Mouse (Mus musculus) heart, postnatal 0 days (tissue): ENCODE measurements around the gene Slc25a1. TPM values are rescaled to one million over a fixed set of nuclear protein-coding genes. Genes with fewer than 3 reads are reported as not detected.

Source experiments
- ATAC-seq: fragments of 200-750 bp; cut with Nextera tagmentation; 2 replicates; pipeline ENCODE4 v1.8.0; 2017; ENCODE audit warnings: low read depth, moderate number of reproducible peaks, moderate library complexity; ENCODE audit not compliant: insufficient read depth
- DNase-seq: peaks from one replicate; pipeline ENCODE4 v3.0.0-alpha.2; 2016; ENCODE audit warnings: low spot score
- H3K27ac ChIP-seq: fragments of 300-500 bp; sonication (generic); 2 replicates; pipeline ENCODE4 v1.5.1; 2014; ENCODE audit warnings: low read depth, mild to moderate bottlenecking
- H3K27me3 ChIP-seq: fragments of 300-500 bp; sonication (generic); 2 replicates; pipeline ENCODE4 v1.6.1; 2014; ENCODE audit warnings: low read length, mixed read lengths; ENCODE audit not compliant: control insufficient read depth, insufficient read depth
- H3K36me3 ChIP-seq: fragments of 300-500 bp; sonication (generic); replicated peaks from 2 replicates; pipeline ENCODE4 v1.6.1; 2014; ENCODE audit warnings: low read length, mixed read lengths; ENCODE audit not compliant: control insufficient read depth, insufficient read depth
- H3K4me1 ChIP-seq: fragments of 300-500 bp; sonication (generic); 2 replicates; pipeline ENCODE4 v1.6.1; 2014; ENCODE audit warnings: antibody characterized with exemption; ENCODE audit not compliant: control insufficient read depth, insufficient read depth
- H3K4me2 ChIP-seq: fragments of 300-500 bp; sonication (generic); 2 replicates; pipeline ENCODE4 v1.6.1; 2014; ENCODE audit warnings: low read depth, mild to moderate bottlenecking, low read length, moderate library complexity
- H3K4me3 ChIP-seq: fragments of 300-500 bp; sonication (generic); 2 replicates; pipeline ENCODE4 v1.5.1; 2014; ENCODE audit warnings: low read depth, low read length
- H3K9ac ChIP-seq: fragments of 300-500 bp; sonication (generic); replicated peaks from 2 replicates; pipeline ENCODE4 v1.6.1; 2014; ENCODE audit warnings: low read depth, low read length, mixed read lengths
- H3K9me3 ChIP-seq: fragments of 300-500 bp; sonication (generic); replicated peaks from 2 replicates; pipeline ENCODE4 v1.6.1; 2016; ENCODE audit warnings: low read length; ENCODE audit not compliant: control insufficient read depth
- CTCF ChIP-seq: IDR thresholded peaks from 2 replicates; pipeline ENCODE4 v1.5.1; 2016; ENCODE audit warnings: antibody characterized with exemption, control low read depth, low read depth
- EP300 ChIP-seq: IDR thresholded peaks from 2 replicates; pipeline ENCODE4 v1.6.1; 2016; ENCODE audit warnings: antibody characterized with exemption, low read depth
- WGBS: fragments of 180-500 bp; shearing (Covaris S2); extraction: QIAGEN DNeasy Blood & Tissue Kit; methylation state at CpG from one replicate; pipeline ENCODE4 v1.1.7; 2014; 5-methylcytosine and 5-hydroxymethylcytosine counted together
- polyA plus RNA-seq: library from polyadenylated mRNA; unstranded; fragments of >200 nt; fragmentation: Nextera tagmentation; extraction: Ambion mirVana; gene quantifications from 2 replicates; pipeline ENCODE4 v1.2.1, GENCODE M21; 2015
- total RNA-seq: library from RNA; depleted of rRNA; stranded (reverse); fragments of >200 nt; gene quantifications from 2 replicates; pipeline ENCODE4 v1.2.3, GENCODE M21; 2014; ENCODE audit warnings: low replicate concordance

Slc25a1 gene
- total and polyA plus RNA-seq, 2 experiments from 2014 or later: 14.8 to 46.8 TPM

DNA sequence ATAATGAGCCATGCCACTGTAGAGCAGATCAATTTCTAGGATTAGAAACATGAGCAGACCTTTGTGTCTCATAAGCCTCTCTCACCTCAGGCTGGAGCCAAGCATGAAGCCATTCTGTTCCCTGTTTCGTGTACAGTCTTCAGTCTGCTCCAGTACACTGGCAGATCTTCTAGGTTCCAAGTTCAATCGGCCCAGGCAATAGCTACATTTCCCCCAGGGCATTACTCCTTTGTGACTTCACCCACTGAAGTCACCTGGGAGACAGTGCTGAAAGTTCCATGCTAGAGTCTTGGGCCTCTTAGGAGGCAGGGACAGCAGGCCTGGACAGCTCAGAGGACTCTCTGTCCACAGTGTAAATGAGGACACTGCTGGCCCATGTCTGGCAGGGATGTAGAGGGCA lies 34.1 kb downstream of the Slc25a1 start, which contains the start of gene Tssk1:
TSS of gene Tssk1 (plus strand) at position 301 of the 400 bp plus-strand sequence.
- 79% methylated on average over 2 of the region's 2 CpGs for WGBS
- Histone ChIP-seq H3K36me3 (0 out of 2 replicates have a peak, but pooled peaks cover 8% of the 10 kb centered on the region), H3K27me3 (no peaks in the 10 kb centered on the region), H3K9me3 (no peaks in the 10 kb centered on the region), H3K4me1 (peaks cover 24% of the 10 kb centered on the region), H3K9ac (no peak within 1 kb of the TSS), H3K27ac (no peak within 1 kb of the TSS), H3K4me3 (no peak within 1 kb of the TSS), H3K4me2 (no peak within 1 kb of the TSS)
- no peak for DNase-seq
- no peak for ATAC-seq
- TF ChIP-seq EP300 (no peak), CTCF (no peak)

DNA sequence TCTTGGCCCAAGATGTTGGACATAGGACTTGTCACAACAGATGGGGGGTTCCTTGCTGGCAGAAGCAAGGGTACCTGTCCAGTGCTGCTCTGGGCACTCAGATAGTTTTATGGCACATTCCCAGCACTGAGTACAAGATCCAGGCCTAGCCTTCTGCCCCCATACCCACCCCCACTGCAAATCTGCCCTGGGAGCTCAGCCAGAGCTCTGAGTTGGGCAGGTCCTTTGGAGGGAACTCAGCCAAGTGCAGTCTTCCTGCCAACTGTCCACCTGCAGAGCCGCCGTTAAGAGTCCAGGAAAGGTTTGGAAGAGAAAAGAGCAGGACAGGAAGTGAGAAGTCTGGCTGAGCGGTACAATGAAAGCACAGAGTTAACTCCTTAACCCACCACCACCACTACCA lies 35.4 kb downstream of the Slc25a1 start:
- Histone ChIP-seq H3K4me2 (peak overlapping the region; percentile 11; the same call in 1 of the 2 replicates), H3K27me3 (no peaks in the 10 kb centered on the region), H3K9me3 (no peaks in the 10 kb centered on the region), H3K27ac (peak overlapping the region; percentile 95), H3K4me3 (no peak overlapping the region), H3K36me3 (0 out of 2 replicates have a peak, but pooled peaks cover 4% of the 10 kb centered on the region), H3K4me1 (peaks cover 24% of the 10 kb centered on the region), H3K9ac (no peak overlapping the region)
- no peak for DNase-seq
- no peak for TF ChIP-seq CTCF
- no peak for TF ChIP-seq EP300
- ATAC-seq: 0 out of 2 replicates have a peak, but pooled peaks have one; percentile 9
- 12% methylated on average over 3 of the region's 3 CpGs for WGBS

DNA sequence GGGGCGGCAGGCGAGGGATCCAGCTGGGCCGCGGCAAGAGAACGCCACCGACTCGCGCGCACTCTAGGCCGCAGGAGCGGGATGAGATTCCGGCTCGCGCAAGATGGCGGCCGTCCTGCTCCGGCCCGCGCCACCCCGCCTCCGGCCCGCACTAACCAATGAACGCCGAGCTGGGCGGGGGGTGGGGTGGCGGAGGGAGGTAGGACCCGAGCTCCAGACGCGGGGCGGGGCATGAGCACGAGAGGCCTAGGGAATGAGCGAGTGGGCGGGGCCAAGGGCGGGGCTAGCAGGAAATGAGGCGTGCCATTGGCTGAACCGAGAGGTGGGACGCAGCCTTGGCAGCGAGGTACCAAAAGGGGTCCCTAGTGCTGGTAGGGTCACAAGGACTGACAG lies 36.5 kb downstream of the Slc25a1 start, which contains the start of gene Gm20518:
TSS of gene Gm20518 (minus strand) at position 105 of the 393 bp plus-strand sequence.
- Histone ChIP-seq H3K4me1 (peaks cover 24% of the 10 kb centered on the region), H3K9ac (peak within 1 kb of the TSS; percentile 93), H3K36me3 (0 out of 2 replicates have a peak, but pooled peaks cover 4% of the 10 kb centered on the region), H3K9me3 (no peaks in the 10 kb centered on the region), H3K4me2 (peak within 1 kb of the TSS; percentile 87), H3K27me3 (no peaks in the 10 kb centered on the region), H3K4me3 (peak within 1 kb of the TSS; percentile 85), H3K27ac (peak within 1 kb of the TSS; percentile 95)
- peak; percentile 96 for DNase-seq
- TF ChIP-seq CTCF (0 out of 2 replicates have a peak, but pooled peaks have one; percentile 4), EP300 (no peak)
- under 1% methylated on average over 29 of the region's 38 CpGs for WGBS
- ATAC-seq: peak; percentile 99

DNA sequence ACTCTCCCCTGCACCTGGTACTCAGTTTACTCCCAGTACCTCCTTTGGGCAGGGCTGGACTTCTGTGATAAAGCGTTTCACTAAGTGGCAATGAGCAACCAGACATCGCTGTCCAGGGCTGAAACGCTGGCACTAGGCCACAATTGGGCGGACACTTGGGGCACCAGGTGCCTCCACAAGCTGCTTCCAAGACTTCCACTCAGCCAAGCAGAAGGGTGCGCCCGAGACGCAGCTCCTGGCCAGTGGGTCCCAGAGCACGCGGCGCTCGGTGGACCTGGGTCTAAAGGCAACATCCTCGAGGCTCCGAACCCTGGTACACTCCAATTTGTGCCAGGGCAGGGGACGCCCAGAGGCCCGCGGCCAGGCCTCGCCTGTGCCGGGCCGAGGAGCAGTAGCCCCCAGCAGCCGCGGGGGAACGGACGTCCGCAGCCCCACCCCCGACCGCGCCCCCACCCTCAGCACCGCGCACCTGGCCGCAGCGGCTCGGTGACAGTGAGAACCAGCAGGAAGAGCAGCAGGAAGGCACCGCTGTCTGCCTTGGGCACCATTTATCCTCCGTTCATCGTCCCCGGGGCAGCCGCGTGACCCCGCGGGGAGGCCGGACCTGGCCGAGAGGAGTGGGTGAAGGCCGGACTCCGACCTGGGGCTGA lies 37.0 kb downstream of the Slc25a1 start:
- no peaks in the 10 kb centered on the region for H3K9me3 ChIP-seq
- peak overlapping the region; percentile 93 for H3K9ac ChIP-seq
- H3K27ac ChIP-seq: peak overlapping the region; percentile 95
- ATAC-seq: peak; percentile 42
- TF ChIP-seq CTCF: no peak
- TF ChIP-seq EP300: no peak
- peaks cover 24% of the 10 kb centered on the region for H3K4me1 ChIP-seq
- H3K4me2 ChIP-seq: peak overlapping the region; percentile 87
- 0 out of 2 replicates have a peak, but pooled peaks cover 4% of the 10 kb centered on the region for H3K36me3 ChIP-seq
- H3K27me3 ChIP-seq: no peaks in the 10 kb centered on the region
- DNase-seq: peak; percentile 50
- under 1% methylated on average over 41 of the region's 44 CpGs for WGBS
- H3K4me3 ChIP-seq: peak overlapping the region; percentile 85

DNA sequence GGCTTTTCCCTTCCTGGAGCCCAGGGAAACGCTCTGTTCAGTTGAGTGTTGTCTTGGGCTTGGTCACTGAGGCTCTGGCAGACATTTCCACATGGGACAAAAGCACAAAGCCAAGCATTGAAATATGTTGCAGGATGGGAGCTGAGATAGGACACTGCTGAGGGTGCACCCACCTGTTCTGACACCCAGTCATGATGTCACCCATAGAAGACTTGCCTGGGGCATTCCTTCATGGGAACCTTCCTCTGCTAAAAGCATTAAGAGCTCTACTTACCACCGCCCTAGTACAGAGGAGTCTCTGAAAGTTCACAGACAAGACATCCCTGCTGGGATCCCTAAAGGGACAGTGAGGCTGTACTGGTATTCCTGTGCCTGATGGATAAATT lies 37.7 kb downstream of the Slc25a1 start:
- WGBS: 38% methylated on average over 2 of the region's 2 CpGs
- no peak for TF ChIP-seq CTCF
- no peak for TF ChIP-seq EP300
- H3K27me3 ChIP-seq: no peaks in the 10 kb centered on the region
- no peaks in the 10 kb centered on the region for H3K9me3 ChIP-seq
- H3K36me3 ChIP-seq: peaks cover 4% of the 10 kb centered on the region; the same call in 1 of the 2 replicates
- DNase-seq (no peak), ATAC-seq (no peak)
- peak overlapping the region; percentile 87 for H3K4me2 ChIP-seq
- H3K27ac ChIP-seq: no peak overlapping the region
- 0 out of 2 replicates have a peak overlapping the region, but pooled peaks have one; percentile 93 for H3K9ac ChIP-seq
- H3K4me1 ChIP-seq: peaks cover 24% of the 10 kb centered on the region
- peak overlapping the region; percentile 85 for H3K4me3 ChIP-seq
